ENCODE assay signal across 25 mouse cellular contexts in genomic region chr1:105314010-105314800, GRCm38 (mm10). TPM values are rescaled to one million over a fixed set of nuclear protein-coding genes. Genes with fewer than 3 reads are reported as not detected.
A peak's percentile ranks its signal among the peaks of the same experiment; 100 is the strongest.
DNase-seq lines count a peak whose midpoint lies in the region; ATAC-seq and TF ChIP-seq lines count a peak whose summit lies in the region.
"Had no signal": no experiment of that assay in that cellular context is flagged by ENCODE, and none has a peak within 500 bp of the region (broad histone marks: within the 10 kb centered on the region; RNA-seq: fewer than 3 reads in every experiment).

No protein-coding gene starts in this region.

- 76% methylated on average over 3 of the region's 3 CpGs for WGBS in kidney, adult 2 months
- WGBS in intestine, embryonic 14.5 days, result 68% methylated on average over 3 of the region's 3 CpGs
- 63% methylated on average over 3 of the region's 3 CpGs for WGBS in intestine, embryonic 16.5 days

- no peak overlapping the region for H3K9ac ChIP-seq in intestine, embryonic 14.5 days (ENCODE audit: low read length)
- H3K9ac ChIP-seq in intestine, embryonic 16.5 days (ENCODE audit: low read depth, low read length), result no peak overlapping the region
- H3K9ac ChIP-seq: forebrain, postnatal 0 days; heart, embryonic 12.5 days; heart, embryonic 15.5 days; hindbrain, embryonic 14.5 days had no signal

- ATAC-seq in intestine, embryonic 14.5 days (replicated peaks; ENCODE audit: low FRiP score, low TSS enrichment, low read depth), result 0 out of 2 replicates have a peak, but pooled peaks have one; percentile 47
- ATAC-seq in intestine, embryonic 16.5 days, result peak; percentile 86
- ATAC-seq in erythroid progenitor cell, adult 5-6 weeks (replicated peaks; ENCODE audit: low FRiP score, poor library complexity, severe bottlenecking), result no peak
- ATAC-seq: forebrain, embryonic 14.5 days; forebrain, postnatal 0 days; hindbrain, postnatal 0 days; Patski had no signal

- H3K27ac ChIP-seq in kidney, adult 2 months (ENCODE audit: insufficient read depth, low read depth, low read length), result peak overlapping the region; percentile 50; the same call in 1 of the 2 replicates
- no peak overlapping the region for H3K27ac ChIP-seq in intestine, embryonic 14.5 days (ENCODE audit: low read depth)
- H3K27ac ChIP-seq in intestine, embryonic 16.5 days (ENCODE audit: low read length), result peak overlapping the region; percentile 50; the same call in 1 of the 2 replicates
- H3K27ac ChIP-seq: gastrocnemius, adult 2 months; heart, embryonic 15.5 days; hindbrain, embryonic 14.5 days; hindbrain, postnatal 0 days had no signal

- no peak for TF ChIP-seq CTCF in kidney, adult 2 months (conservative IDR thresholded peaks at IDR 0.05; ENCODE audit: insufficient read depth, insufficient read length, low read depth, low read length)

- H3K4me1 ChIP-seq in kidney, adult 2 months (ENCODE audit: control insufficient read depth, insufficient read depth, low read length), result peaks cover 9% of the 10 kb centered on the region; the same call in 1 of the 2 replicates
- no peaks in the 10 kb centered on the region for H3K4me1 ChIP-seq in intestine, embryonic 14.5 days (replicated peaks; ENCODE audit: control insufficient read depth, insufficient read depth, low read length)
- H3K4me1 ChIP-seq in intestine, embryonic 16.5 days (ENCODE audit: control insufficient read depth, insufficient read depth, low read length), result peaks cover 8% of the 10 kb centered on the region; the same call in 1 of the 2 replicates
- H3K4me1 ChIP-seq: heart, embryonic 12.5 days had no signal

- no peaks in the 10 kb centered on the region for H3K27me3 ChIP-seq in kidney, adult 2 months (replicated peaks; ENCODE audit: control insufficient read depth, insufficient read depth, low read length)
- H3K27me3 ChIP-seq in intestine, embryonic 14.5 days (replicated peaks; ENCODE audit: control insufficient read depth, insufficient read depth, low read length), result no peaks in the 10 kb centered on the region
- no peaks in the 10 kb centered on the region for H3K27me3 ChIP-seq in intestine, embryonic 16.5 days (replicated peaks; ENCODE audit: control insufficient read depth, insufficient read depth, low read length)
- H3K27me3 ChIP-seq: heart, embryonic 12.5 days; heart, embryonic 15.5 days; Patski had no signal

- H3K4me3 ChIP-seq in kidney, adult 2 months (ENCODE audit: insufficient read depth, low read depth, low read length), result no peak overlapping the region
- no peak overlapping the region for H3K4me3 ChIP-seq in intestine, embryonic 14.5 days (ENCODE audit: low read depth, low read length)
- H3K4me3 ChIP-seq in intestine, embryonic 16.5 days (ENCODE audit: low read length), result no peak overlapping the region
- H3K4me3 ChIP-seq: gastrocnemius, adult 2 months; heart, embryonic 12.5 days; heart, embryonic 15.5 days had no signal

- H3K36me3 ChIP-seq in kidney, adult 2 months (ENCODE audit: control insufficient read depth, insufficient read depth, low read length), result no peaks in the 10 kb centered on the region
- no peaks in the 10 kb centered on the region for H3K36me3 ChIP-seq in intestine, embryonic 14.5 days (ENCODE audit: control insufficient read depth, insufficient read depth, low read length)
- no peaks in the 10 kb centered on the region for H3K36me3 ChIP-seq in intestine, embryonic 16.5 days (ENCODE audit: control insufficient read depth, insufficient read depth, low read length)
- H3K36me3 ChIP-seq: G1E; heart, embryonic 12.5 days; heart, embryonic 15.5 days had no signal

- DNase-seq in kidney, adult 2 months, result peak; percentile 35
- DNase-seq in kidney, postnatal 25 days, result no peak
- DNase-seq in intestine, embryonic 14.5 days (ENCODE audit: low spot score), result no peak
- no peak for DNase-seq in liver
- DNase-seq: adrenal gland, postnatal 10 days; adrenal gland, postnatal 36 days; B cell, adult 2 months; cerebellum, adult 18-20 months; cerebellum, adult 9-10 months; cerebellum, postnatal 14 days; forebrain, postnatal 0 days; gastrocnemius, adult 2 months; gastrocnemius, postnatal 14 days; heart, adult 18-20 months; heart, postnatal 14 days; heart, postnatal 4 days had no signal

- H3K9me3 ChIP-seq in intestine, embryonic 14.5 days (ENCODE audit: control insufficient read depth, low read length), result no peaks in the 10 kb centered on the region
- no peaks in the 10 kb centered on the region for H3K9me3 ChIP-seq in intestine, embryonic 16.5 days (ENCODE audit: control insufficient read depth, low read length)
- H3K9me3 ChIP-seq: heart, embryonic 12.5 days; heart, embryonic 15.5 days had no signal

- TF ChIP-seq POLR2A in kidney, adult 2 months (IDR thresholded peaks at IDR 0.05; ENCODE audit: low read depth, low read length), result no peak

- H3K4me2 ChIP-seq in intestine, embryonic 14.5 days (ENCODE audit: low read length), result no peak overlapping the region
- no peak overlapping the region for H3K4me2 ChIP-seq in intestine, embryonic 16.5 days (ENCODE audit: low read depth, low read length)
- H3K4me2 ChIP-seq: heart, embryonic 12.5 days; heart, embryonic 15.5 days; hindbrain, embryonic 14.5 days had no signal

RNA-seq across cellular contexts. Expression of gene Rnf152, which starts 42.3 kb away (rescaled TPM):
- polyA plus RNA-seq in kidney, adult 2 months (2012; rRNA removed), result 5.2 and 6.2 TPM in 2 replicates
- polyA plus RNA-seq in intestine, embryonic 14.5 days (2014; fragmentation: Nextera tagmentation; extraction: Ambion mirVana), result 1.5 and 2.1 TPM in 2 replicates
- polyA plus RNA-seq in intestine, embryonic 16.5 days (2015; fragmentation: Nextera tagmentation; extraction: Ambion mirVana), result 1.7 and 1.9 TPM in 2 replicates
- not detected in 2 replicates for total RNA-seq in erythroid progenitor cell, adult 5-6 weeks (2015; ENCODE audit: low replicate concordance)
- not detected in 2 replicates for total RNA-seq in erythroid progenitor cell, adult 5-6 weeks (2017; ENCODE audit: low replicate concordance)
- polyA plus RNA-seq: G1E had no signal
